Mouse (Mus musculus) liver, adult 2 months (tissue): ENCODE measurements around the gene Zbed5.

Experiments used
- CTCF ChIP-seq: fragments of 200-500 bp; IDR thresholded peaks from 2 replicates; pipeline ENCODE4 v1.5.1; 2011; ENCODE audit warnings: low read depth, low read length, control low read depth
- POLR2A ChIP-seq: fragments of 200-500 bp; IDR thresholded peaks from 2 replicates; pipeline ENCODE4 v1.6.1; 2011; ENCODE audit warnings: low read length, control low read depth; ENCODE audit not compliant: insufficient read depth; ENCODE audit errors: extremely low read depth

DNA sequence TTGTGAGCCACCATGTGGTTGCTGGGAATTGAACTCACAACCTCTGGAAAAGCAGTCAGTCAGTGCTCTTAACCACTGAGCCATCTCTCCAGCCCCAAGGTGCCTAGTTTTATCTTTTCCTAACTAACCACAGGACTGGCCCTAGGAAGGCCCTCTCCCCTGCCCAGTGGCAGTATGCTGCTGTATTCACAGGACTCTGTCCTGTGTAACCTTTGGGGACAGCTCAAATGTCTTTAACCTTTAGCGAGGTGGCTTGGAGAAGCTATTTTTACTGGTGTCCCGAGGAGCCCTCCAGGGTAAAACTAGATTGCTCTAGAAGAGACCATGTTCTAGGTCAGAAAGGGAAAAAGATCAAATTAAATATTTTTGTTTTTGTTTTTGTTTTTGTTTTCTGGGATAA lies 24.3 kb upstream of the Zbed5 start:
- TF ChIP-seq CTCF (no peak), POLR2A (no peak)
